Mouse (Mus musculus): Measurements from ENCODE around the gene Vmn1r8. TPM values are rescaled to one million over a fixed set of nuclear protein-coding genes. Genes with fewer than 3 reads are reported as not detected.
"Not testable (repeated sequence)": the region's sequence is repeated elsewhere in the genome, so short reads cannot be mapped to it uniquely, and the experiment has no call there.

The Vmn1r8 gene
- not detected for total RNA-seq (2021)
- long read RNA-seq, experiment 1: 0 reads
- long read RNA-seq, experiment 2: 0 reads

DNA sequence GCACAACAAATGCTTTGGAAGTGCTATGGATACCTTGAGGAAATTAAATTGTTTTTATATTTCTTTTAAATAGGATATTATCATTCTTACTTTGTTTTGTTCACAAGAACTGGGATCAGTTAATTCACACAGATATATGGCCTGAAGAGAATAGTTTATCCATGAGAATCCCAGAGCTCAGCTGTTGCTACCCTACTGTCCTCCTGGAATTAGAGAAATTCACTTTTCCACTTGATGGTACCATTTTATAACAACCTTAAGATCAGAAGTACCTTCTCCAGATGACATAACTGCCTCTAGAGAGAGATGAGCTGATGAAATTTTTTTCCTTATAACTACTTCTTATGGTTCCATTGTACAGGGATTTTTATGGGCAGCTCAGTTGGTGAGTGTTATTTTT lies at the start of gene Vmn1r8:
Gene Vmn1r8 (plus strand): TSS at position 301 of the 400 bp plus-strand sequence.
- DNase-seq: no peak

DNA sequence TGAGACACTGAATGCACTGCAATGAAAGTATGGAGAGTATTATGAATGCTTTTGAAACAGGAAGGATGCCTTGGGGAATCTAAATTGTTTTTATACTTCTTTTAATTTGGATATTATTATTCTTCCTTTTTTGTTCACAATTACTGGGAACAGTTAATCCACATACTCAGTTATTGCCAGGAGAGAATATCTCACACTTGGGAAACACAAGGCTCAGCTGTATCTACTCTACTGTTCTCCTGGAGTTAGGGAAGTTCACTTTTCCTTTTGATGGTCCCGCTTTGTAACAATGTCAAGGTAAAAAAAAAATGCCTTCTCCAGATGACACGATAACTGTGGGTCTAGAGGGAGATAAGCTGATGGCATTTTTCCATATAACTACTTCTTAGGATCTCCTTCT lies 35.1 kb upstream of the Vmn1r8 start, which contains the start of gene Vmn1r6:
Gene Vmn1r6 (plus strand): TSS at position 301 of the 400 bp plus-strand sequence.
- DNase-seq: no peak

DNA sequence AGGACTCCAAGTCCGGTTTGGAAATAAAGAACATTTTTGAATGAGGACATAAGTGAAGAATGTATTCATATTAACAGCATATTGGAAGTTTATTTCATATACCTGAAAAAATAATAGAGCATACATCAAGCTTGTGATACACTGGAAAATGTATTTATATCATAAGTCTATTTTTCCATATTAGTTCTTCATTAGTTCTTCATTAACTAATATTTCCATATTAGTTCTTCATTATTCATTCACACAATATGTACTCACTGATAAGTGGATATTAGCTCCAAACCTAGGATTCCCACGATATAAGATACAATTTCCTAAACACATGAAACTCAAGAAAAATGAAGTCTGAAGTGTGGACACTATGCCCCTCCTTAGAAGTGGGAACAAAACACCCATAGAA lies 6.9 kb upstream of the Vmn1r8 start, which contains the start of gene Vmn1r7:
Gene Vmn1r7 (minus strand): TSS at position 101 of the 400 bp plus-strand sequence.
- DNase-seq: not testable (repeated sequence)

DNA sequence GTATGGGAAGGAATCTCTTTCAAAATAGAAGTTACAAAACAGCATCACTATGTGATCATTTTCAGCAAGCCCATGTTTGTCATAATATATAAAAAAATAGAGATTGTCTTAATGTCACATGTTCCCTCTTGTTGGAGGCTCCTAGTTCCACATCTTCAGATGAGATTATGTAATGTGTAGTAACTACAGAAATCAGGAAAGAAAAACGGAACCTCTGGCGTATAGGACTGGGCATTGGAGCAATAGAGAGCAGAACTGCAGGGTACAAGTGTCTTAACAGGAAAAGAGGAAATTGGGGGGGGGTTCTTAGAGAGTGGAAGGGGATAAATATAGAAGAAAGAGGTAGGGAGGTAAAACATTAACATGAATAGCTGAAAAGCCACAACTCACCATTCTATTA lies 2.6 kb downstream of the Vmn1r8 start:
- no peak for DNase-seq

DNA sequence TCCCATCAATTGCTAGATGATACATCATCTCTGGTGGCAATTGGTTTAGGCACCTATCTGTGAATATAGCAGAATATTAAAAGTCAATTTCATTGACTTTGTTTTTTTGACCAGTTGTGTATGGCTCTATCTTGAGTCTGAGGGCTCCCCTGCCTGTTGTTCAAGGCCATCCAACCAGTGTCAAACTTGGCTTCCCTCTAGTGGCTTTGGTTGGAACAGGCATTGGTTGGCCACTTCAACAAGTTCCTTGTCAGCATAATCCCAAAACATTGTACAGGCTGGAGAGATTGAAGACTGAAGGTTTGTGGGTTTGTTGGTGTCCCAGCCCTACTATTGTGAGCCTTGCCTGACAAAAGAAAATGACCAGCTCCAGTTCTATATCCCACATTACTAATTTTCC lies 31.6 kb downstream of the Vmn1r8 start:
- DNase-seq: no peak

DNA sequence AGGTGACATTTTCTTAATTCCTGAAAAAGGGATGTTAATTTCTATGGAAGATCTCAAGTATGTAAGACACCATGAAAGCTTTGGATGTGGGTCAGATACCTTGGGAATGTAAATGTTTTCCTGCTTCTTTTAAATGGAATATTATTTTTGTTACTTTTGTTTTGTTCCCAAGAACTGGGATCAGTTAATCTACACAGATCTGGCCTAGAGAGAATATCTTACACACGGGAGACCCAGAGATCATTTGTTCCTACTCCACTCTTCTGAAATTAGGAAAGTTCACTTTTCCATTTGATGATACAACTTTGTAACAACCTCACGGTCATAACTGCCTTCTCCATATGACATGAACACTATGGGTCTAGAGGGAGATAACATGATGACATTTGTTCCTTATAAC lies 34.4 kb downstream of the Vmn1r8 start, which contains the start of gene Vmn1r9:
Gene Vmn1r9 (plus strand): TSS at position 301 of the 400 bp plus-strand sequence.
- no peak for DNase-seq

Other genes with a start within 250 kb of the Vmn1r8 start
- gene Kbtbd2, start 234.5 kb upstream of the Vmn1r8 start, total RNA-seq (2021): 10 to 100 TPM; 21.9 to 25.8 TPM
- gene Fkbp9, start 200.2 kb upstream of the Vmn1r8 start, total RNA-seq (2021): 100 to 1,000 TPM; 120 to 138 TPM
- gene Nt5c3, start 108.4 kb upstream of the Vmn1r8 start, total RNA-seq (2021): 10 to 100 TPM; 50.8 to 60.3 TPM
- gene Vmn1r4, start 108.3 kb upstream of the Vmn1r8 start, total RNA-seq (2021): under 1 TPM; 0.20 to 0.23 TPM
- not detected for gene Vmn1r5, start 62.0 kb upstream of the Vmn1r8 start, total RNA-seq (2021)
- not detected for gene Vmn1r6, start 35.0 kb upstream of the Vmn1r8 start, total RNA-seq (2021)
- gene Vmn1r7, start 7.0 kb upstream of the Vmn1r8 start, total RNA-seq (2021): not detected
- not detected for gene Vmn1r9, start 34.5 kb downstream of the Vmn1r8 start, total RNA-seq (2021)
- not detected for gene Vmn1r10, start 77.2 kb downstream of the Vmn1r8 start, total RNA-seq (2021)
- not detected for gene Vmn1r11, start 101.2 kb downstream of the Vmn1r8 start, total RNA-seq (2021)
- gene Vmn1r12, start 124.6 kb downstream of the Vmn1r8 start, total RNA-seq (2021): not detected
- gene Vmn1r13, start 171.0 kb downstream of the Vmn1r8 start, total RNA-seq (2021): not detected
- gene Vmn1r14, start 199.4 kb downstream of the Vmn1r8 start, total RNA-seq (2021): not detected
- not detected for gene Vmn1r15, start 225.7 kb downstream of the Vmn1r8 start, total RNA-seq (2021)

Data from gastrocnemius, postnatal 10 days (tissue).